Mouse (Mus musculus): ENCODE data around the gene Arf6.

The Arf6 gene

GRCm38 (mm10) chr12:69411936-69412335 is 40.0 kb downstream of the Arf6 start:
- no peak for DNase-seq (ENCODE audit: extremely low read depth, low read depth, low spot score)

GRCm38 (mm10) chr12:69413303-69413702 is 41.4 kb downstream of the Arf6 start:
- no peak for DNase-seq (ENCODE audit: extremely low read depth, low read depth, low spot score)

- DNase-seq (ENCODE audit: extremely low read depth, low read depth, low spot score), result no peak
These were observed 43.0 kb downstream of the Arf6 start for GRCm38 (mm10) chr12:69414826-69415572.

- DNase-seq (ENCODE audit: extremely low read depth, low read depth, low spot score), result no peak
These were observed 44.8 kb downstream of the Arf6 start for GRCm38 (mm10) chr12:69416793-69417192.

- DNase-seq (ENCODE audit: extremely low read depth, low read depth, low spot score), result no peak
These were observed 45.8 kb downstream of the Arf6 start for GRCm38 (mm10) chr12:69417701-69418291.

GRCm38 (mm10) chr12:69418606-69419005 is 46.7 kb downstream of the Arf6 start:
- DNase-seq (ENCODE audit: extremely low read depth, low read depth, low spot score), result no peak

- DNase-seq (ENCODE audit: extremely low read depth, low read depth, low spot score), result no peak
These were observed 47.2 kb downstream of the Arf6 start for GRCm38 (mm10) chr12:69419017-69419605.

- no peak for DNase-seq (ENCODE audit: extremely low read depth, low read depth, low spot score)
These were observed 47.7 kb downstream of the Arf6 start for GRCm38 (mm10) chr12:69419606-69420005.

- no peak for DNase-seq (ENCODE audit: extremely low read depth, low read depth, low spot score)
These were observed 48.8 kb downstream of the Arf6 start for GRCm38 (mm10) chr12:69420716-69421115.

- DNase-seq (ENCODE audit: extremely low read depth, low read depth, low spot score), result no peak
These were observed 51.0 kb downstream of the Arf6 start for GRCm38 (mm10) chr12:69422827-69423537.

Data from fat pad, adult 2 months (tissue).